Mouse (Mus musculus) right cerebral cortex, postnatal 14 days (tissue): ENCODE data around the gene Dnajc22.
A peak's percentile ranks its signal among the peaks of the same experiment; 100 is the strongest.

Source experiments
- DNase-seq: peaks from one replicate; pipeline ENCODE4 v3.0.0; 2022

Dnajc22 gene

GRCm38 (mm10) chr15:99087253-99088075 is 5.5 kb upstream of the Dnajc22 start, which contains the start of gene C1ql4:
TSS of gene C1ql4 (minus strand) at chr15:99087817.
- no peak for DNase-seq

- DNase-seq = peak; percentile 75
These were observed 4.7 kb upstream of the Dnajc22 start for GRCm38 (mm10) chr15:99088292-99088691.

GRCm38 (mm10) chr15:99089069-99089468 is 3.9 kb upstream of the Dnajc22 start:
- DNase-seq = no peak

- DNase-seq = peak; percentile 40
These were observed 605 bp downstream of the Dnajc22 start for GRCm38 (mm10) chr15:99093291-99094258.

GRCm38 (mm10) chr15:99094631-99095270 is 1.8 kb downstream of the Dnajc22 start:
- DNase-seq = peak; percentile 42

GRCm38 (mm10) chr15:99095356-99095755 is 2.4 kb downstream of the Dnajc22 start:
- no peak for DNase-seq

- DNase-seq = no peak
These were observed 3.3 kb downstream of the Dnajc22 start for GRCm38 (mm10) chr15:99096061-99096793.

- DNase-seq = no peak
These were observed 4.0 kb downstream of the Dnajc22 start for GRCm38 (mm10) chr15:99096831-99097500.

- DNase-seq = no peak
These were observed 5.0 kb downstream of the Dnajc22 start for GRCm38 (mm10) chr15:99097840-99098492.

- no peak for DNase-seq
These were observed 5.5 kb downstream of the Dnajc22 start for GRCm38 (mm10) chr15:99098493-99098861.

GRCm38 (mm10) chr15:99099139-99099556 is 6.2 kb downstream of the Dnajc22 start:
- DNase-seq = peak; percentile 65

GRCm38 (mm10) chr15:99099984-99100383 is 7.0 kb downstream of the Dnajc22 start:
- DNase-seq = no peak

- no peak for DNase-seq
These were observed 12.3 kb downstream of the Dnajc22 start for GRCm38 (mm10) chr15:99105238-99105637.

- no peak for DNase-seq
These were observed 14.9 kb downstream of the Dnajc22 start for GRCm38 (mm10) chr15:99107866-99108265.

- DNase-seq = no peak
These were observed 18.2 kb downstream of the Dnajc22 start for GRCm38 (mm10) chr15:99111139-99111538.

- no peak for DNase-seq
These were observed 18.8 kb downstream of the Dnajc22 start for GRCm38 (mm10) chr15:99111809-99112208.

GRCm38 (mm10) chr15:99112843-99113395 is 19.9 kb downstream of the Dnajc22 start:
- no peak for DNase-seq

- no peak for DNase-seq
These were observed 20.5 kb downstream of the Dnajc22 start for GRCm38 (mm10) chr15:99113396-99113975.

GRCm38 (mm10) chr15:99114312-99115064 is 21.5 kb downstream of the Dnajc22 start:
- no peak for DNase-seq

GRCm38 (mm10) chr15:99115065-99115423 is 22.1 kb downstream of the Dnajc22 start:
- DNase-seq = no peak
